In the genomic region with DNA sequence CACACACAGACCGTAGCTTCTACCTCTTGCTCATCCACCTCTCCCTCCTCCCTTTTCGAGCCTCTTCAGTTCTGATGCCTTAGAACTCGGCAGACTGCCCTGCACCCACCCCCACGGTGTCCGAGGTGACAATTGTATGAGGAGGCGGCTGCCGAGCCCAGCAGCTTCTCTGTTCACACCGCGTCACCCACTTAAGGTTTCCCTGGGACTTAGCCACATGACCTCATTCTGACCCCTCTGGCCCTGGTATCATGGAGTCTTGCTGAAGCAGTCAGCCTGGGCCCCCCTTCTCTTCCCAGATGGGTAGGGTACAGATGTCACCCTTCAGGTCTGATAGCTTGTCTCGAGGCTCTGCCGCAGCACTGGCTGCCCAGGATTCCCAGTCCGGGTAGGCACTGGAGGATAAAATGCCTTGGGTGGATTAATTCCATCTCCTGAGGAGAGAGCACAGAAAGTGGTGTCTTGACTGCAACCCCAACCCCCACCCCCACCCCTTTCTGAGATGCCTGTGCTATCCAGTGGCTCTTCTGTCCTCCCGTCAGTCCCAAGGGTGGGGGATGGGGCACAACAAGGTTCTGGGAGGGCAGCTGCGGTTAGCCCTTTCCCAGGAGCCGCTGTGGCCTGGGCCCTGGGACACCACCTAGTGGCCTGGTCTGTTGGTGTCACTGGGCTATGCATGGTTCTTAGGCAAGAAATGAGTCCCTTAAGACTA, we compare ENCODE assay signal across 8 mouse cellular contexts. TPM values are rescaled to one million over a fixed set of nuclear protein-coding genes. Genes with fewer than 3 reads are reported as not detected.
A peak's percentile ranks its signal among the peaks of the same experiment; 100 is the strongest.
DNase-seq lines count a peak whose midpoint lies in the region; ATAC-seq lines count a peak whose summit lies in the region.

No protein-coding gene starts in this region.

- peak overlapping the region; percentile 61 for H3K9ac ChIP-seq in midbrain, embryonic 11.5 days (ENCODE audit: low read length)

- peak overlapping the region; percentile 52 for H3K4me3 ChIP-seq in limb, embryonic 10.5 days
- H3K4me3 ChIP-seq in midbrain, embryonic 11.5 days (ENCODE audit: low read depth, low read length) = peak overlapping the region; percentile 27

- peak overlapping the region; percentile 86 for H3K27ac ChIP-seq in limb, embryonic 10.5 days
- peak overlapping the region; percentile 92 for H3K27ac ChIP-seq in midbrain, embryonic 11.5 days (ENCODE audit: low read depth, low read length)

- peak; percentile 54 for ATAC-seq in granulocyte monocyte progenitor cell, adult 5-6 weeks (replicated peaks; ENCODE audit: poor library complexity, severe bottlenecking)
- ATAC-seq in midbrain, embryonic 11.5 days (ENCODE audit: low FRiP score) = peak; percentile 77

- H3K36me3 ChIP-seq in limb, embryonic 10.5 days = 0 out of 2 replicates have a peak, but pooled peaks cover 3% of the 10 kb centered on the region
- no peaks in the 10 kb centered on the region for H3K36me3 ChIP-seq in midbrain, embryonic 11.5 days (ENCODE audit: control insufficient read depth, insufficient read depth, low read length)

- H3K9me3 ChIP-seq in limb, embryonic 10.5 days (replicated peaks) = no peaks in the 10 kb centered on the region
- H3K9me3 ChIP-seq in midbrain, embryonic 11.5 days (ENCODE audit: control insufficient read depth, low read length) = no peaks in the 10 kb centered on the region

- peaks cover 76% of the 10 kb centered on the region for H3K4me1 ChIP-seq in limb, embryonic 10.5 days
- H3K4me1 ChIP-seq in midbrain, embryonic 11.5 days (ENCODE audit: control insufficient read depth, insufficient read depth, low read length) = peaks cover 28% of the 10 kb centered on the region

- peak; percentile 88 for DNase-seq in adrenal gland, adult 18-20 months (ENCODE audit: low spot score in 2 of 2)
- DNase-seq in embryo, embryonic 10.5 days (ENCODE audit: low spot score) = peak; percentile 95
- peak; percentile 92 for DNase-seq in kidney, adult 11 months
- peak; percentile 86 for DNase-seq in limb, embryonic 10.5 days (ENCODE audit: low spot score)
- DNase-seq in midbrain, embryonic 11.5 days (ENCODE audit: low spot score, missing footprints) = peak; percentile 98
- DNase-seq in right cerebral cortex, postnatal 36 days (ENCODE audit: low spot score in 2 of 2) = peak; percentile 58 to 59
- peak; percentile 85 to 90 for DNase-seq in urinary bladder, postnatal 36 days (ENCODE audit: low spot score in 2 of 2)

- no peaks in the 10 kb centered on the region for H3K27me3 ChIP-seq in limb, embryonic 10.5 days (ENCODE audit: low read depth, poor library complexity, severe bottlenecking)
- H3K27me3 ChIP-seq in midbrain, embryonic 11.5 days (ENCODE audit: control insufficient read depth, insufficient read depth, low read length) = peaks cover 2% of the 10 kb centered on the region; the same call in 1 of the 2 replicates

- H3K4me2 ChIP-seq in midbrain, embryonic 11.5 days = peak overlapping the region; percentile 73

- WGBS in limb, embryonic 10.5 days = 0% methylated on average over 13 of the region's 15 CpGs
- WGBS in midbrain, embryonic 11.5 days = under 1% methylated on average over 15 of the region's 15 CpGs

RNA-seq across cellular contexts. Expression of gene Mrps23, which starts 42.4 kb away (rescaled TPM):
- total RNA-seq in adrenal gland, adult 18-20 months (2021) = 100 to 1,000 TPM; 173 to 206 TPM
- 69.0 and 88.8 TPM in 2 replicates for total RNA-seq in granulocyte monocyte progenitor cell, adult 5-6 weeks (2014; fragmentation: Nextera tagmentation)
- total RNA-seq in granulocyte monocyte progenitor cell, adult 5-6 weeks (2017) = 54.9 and 57.7 TPM in 2 replicates
- 57.9 and 68.1 TPM in 2 replicates for polyA plus RNA-seq in limb, embryonic 10.5 days (2016; fragmentation: Nextera tagmentation; extraction: Ambion mirVana)
- polyA plus RNA-seq in midbrain, embryonic 11.5 days (2014; fragmentation: Nextera tagmentation; extraction: Ambion mirVana) = 88.8 TPM in 2 replicates

Comparison
In these comparisons a context has a peak if more than half of its experiments do, and no peak if none do; other contexts are left out.
1. Peak in every context shown above with its lines: DNase-seq, ATAC-seq, H3K4me3 ChIP-seq and H3K27ac ChIP-seq.